ENCODE assay signal across 8 mouse cellular contexts in the genomic region with DNA sequence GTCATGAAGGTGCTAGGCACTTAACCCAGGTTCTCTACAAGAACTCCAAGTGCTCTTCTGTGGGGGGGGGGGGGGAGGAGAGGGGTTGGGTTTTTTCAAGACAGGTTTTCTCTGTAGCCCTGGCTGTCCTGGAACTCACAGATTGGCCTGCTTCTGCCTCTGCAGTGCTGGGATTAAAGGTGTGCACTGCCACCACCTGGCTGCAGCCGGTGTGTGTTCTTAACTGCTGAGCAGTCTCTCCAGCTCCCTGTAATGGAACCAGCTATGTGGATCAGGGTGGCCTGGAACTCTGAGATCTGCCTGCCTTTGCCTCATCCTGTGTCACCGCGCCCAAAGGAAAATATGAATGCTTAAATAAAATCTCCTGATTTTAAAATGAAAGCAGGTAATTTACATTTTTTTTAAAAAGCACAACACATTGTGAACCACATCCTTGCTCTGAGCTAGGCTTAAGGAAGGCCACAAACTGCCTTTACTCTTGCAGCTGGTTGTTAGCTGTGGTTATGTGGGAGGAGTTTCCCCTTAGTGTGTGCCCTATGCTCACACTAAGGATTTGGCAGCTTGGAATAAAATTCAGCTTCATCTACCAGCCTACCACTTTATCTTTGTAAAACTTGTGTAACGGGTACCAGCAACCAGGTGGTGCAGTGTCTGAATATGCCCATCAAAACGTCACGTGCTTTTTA.
A peak's percentile ranks its signal among the peaks of the same experiment; 100 is the strongest.
DNase-seq lines count a peak whose midpoint lies in the region; ATAC-seq and TF ChIP-seq lines count a peak whose summit lies in the region.

No protein-coding gene starts in this region.

- TF ChIP-seq EP300 in liver, postnatal 0 days (IDR thresholded peaks at IDR 0.05; ENCODE audit: low read depth): no peak

- peak; percentile 65 for DNase-seq in kidney, adult 18-20 months
- DNase-seq in MN1 (ENCODE audit: low spot score): peak; percentile 66
- DNase-seq in liver, postnatal 0 days: peak; percentile 42
- DNase-seq in thymus, adult 18-20 months: peak; percentile 41 to 56
- no peak for DNase-seq in gastrocnemius, adult 18-20 months (ENCODE audit: low spot score)

- no peak overlapping the region for H3K27ac ChIP-seq in kidney, embryonic 14.5 days (ENCODE audit: low read depth, low read length)
- H3K27ac ChIP-seq in embryonic facial prominence, embryonic 15.5 days (replicated peaks): peak overlapping the region; percentile 98
- no peak overlapping the region for H3K27ac ChIP-seq in liver, postnatal 0 days (ENCODE audit: low read depth)
- no peak overlapping the region for H3K27ac ChIP-seq in hindbrain, embryonic 13.5 days

- no peaks in the 10 kb centered on the region for H3K36me3 ChIP-seq in kidney, embryonic 14.5 days (ENCODE audit: control insufficient read depth, insufficient read depth, low read length)
- H3K36me3 ChIP-seq in embryonic facial prominence, embryonic 15.5 days: no peaks in the 10 kb centered on the region
- H3K36me3 ChIP-seq in liver, postnatal 0 days (replicated peaks; ENCODE audit: insufficient read depth, low read length): no peaks in the 10 kb centered on the region
- H3K36me3 ChIP-seq in hindbrain, embryonic 13.5 days: no peaks in the 10 kb centered on the region

- no peaks in the 10 kb centered on the region for H3K27me3 ChIP-seq in kidney, embryonic 14.5 days (ENCODE audit: control insufficient read depth, insufficient read depth, low read length)
- H3K27me3 ChIP-seq in embryonic facial prominence, embryonic 15.5 days: no peaks in the 10 kb centered on the region
- H3K27me3 ChIP-seq in liver, postnatal 0 days (ENCODE audit: insufficient read depth, low read length): peaks cover 8% of the 10 kb centered on the region; the same call in 1 of the 2 replicates
- no peaks in the 10 kb centered on the region for H3K27me3 ChIP-seq in hindbrain, embryonic 13.5 days

- H3K4me3 ChIP-seq in kidney, embryonic 14.5 days (ENCODE audit: low read length): no peak overlapping the region
- H3K4me3 ChIP-seq in embryonic facial prominence, embryonic 15.5 days (replicated peaks): no peak overlapping the region
- H3K4me3 ChIP-seq in liver, postnatal 0 days (ENCODE audit: low read depth, low read length): no peak overlapping the region
- H3K4me3 ChIP-seq in hindbrain, embryonic 13.5 days: no peak overlapping the region

- no peaks in the 10 kb centered on the region for H3K9me3 ChIP-seq in kidney, embryonic 14.5 days (ENCODE audit: control insufficient read depth, low read length)
- H3K9me3 ChIP-seq in embryonic facial prominence, embryonic 15.5 days (replicated peaks): no peaks in the 10 kb centered on the region
- H3K9me3 ChIP-seq in liver, postnatal 0 days (ENCODE audit: low read length): no peaks in the 10 kb centered on the region
- no peaks in the 10 kb centered on the region for H3K9me3 ChIP-seq in hindbrain, embryonic 13.5 days

- H3K4me1 ChIP-seq in kidney, embryonic 14.5 days (ENCODE audit: control insufficient read depth, insufficient read depth, low read length): peaks cover 38% of the 10 kb centered on the region
- peaks cover 67% of the 10 kb centered on the region for H3K4me1 ChIP-seq in embryonic facial prominence, embryonic 15.5 days
- H3K4me1 ChIP-seq in liver, postnatal 0 days (ENCODE audit: insufficient read depth): peaks cover 13% of the 10 kb centered on the region
- peaks cover 52% of the 10 kb centered on the region for H3K4me1 ChIP-seq in hindbrain, embryonic 13.5 days (replicated peaks)

- H3K9ac ChIP-seq in kidney, embryonic 14.5 days (ENCODE audit: low read depth, low read length): no peak overlapping the region
- no peak overlapping the region for H3K9ac ChIP-seq in embryonic facial prominence, embryonic 15.5 days
- no peak overlapping the region for H3K9ac ChIP-seq in liver, postnatal 0 days (replicated peaks)
- H3K9ac ChIP-seq in hindbrain, embryonic 13.5 days: no peak overlapping the region

- WGBS in kidney, embryonic 14.5 days: 52% methylated on average over 6 of the region's 6 CpGs
- WGBS in embryonic facial prominence, embryonic 15.5 days: 64% methylated on average over 6 of the region's 6 CpGs
- WGBS in liver, postnatal 0 days (ENCODE audit: insufficient replicate concordance): 54% methylated on average over 6 of the region's 6 CpGs
- WGBS in hindbrain, embryonic 13.5 days: 74% methylated on average over 6 of the region's 6 CpGs

- peak; percentile 65 for TF ChIP-seq CTCF in liver, postnatal 0 days (IDR thresholded peaks at IDR 0.05; ENCODE audit: low read depth)

- ATAC-seq in kidney, embryonic 14.5 days (ENCODE audit: low FRiP score, low TSS enrichment): no peak
- ATAC-seq in embryonic facial prominence, embryonic 15.5 days (ENCODE audit: insufficient number of reproducible peaks, low FRiP score, low TSS enrichment, low read depth): no peak
- ATAC-seq in liver, postnatal 0 days: no peak
- no peak for ATAC-seq in hindbrain, embryonic 13.5 days (ENCODE audit: low FRiP score)

- H3K4me2 ChIP-seq in kidney, embryonic 14.5 days (replicated peaks; ENCODE audit: low read depth, low read length): no peak overlapping the region
- H3K4me2 ChIP-seq in embryonic facial prominence, embryonic 15.5 days (replicated peaks): no peak overlapping the region
- no peak overlapping the region for H3K4me2 ChIP-seq in liver, postnatal 0 days (ENCODE audit: low read depth, low read length)
- no peak overlapping the region for H3K4me2 ChIP-seq in hindbrain, embryonic 13.5 days
